ENCODE assay signal across 8 mouse cellular contexts in the genomic region with DNA sequence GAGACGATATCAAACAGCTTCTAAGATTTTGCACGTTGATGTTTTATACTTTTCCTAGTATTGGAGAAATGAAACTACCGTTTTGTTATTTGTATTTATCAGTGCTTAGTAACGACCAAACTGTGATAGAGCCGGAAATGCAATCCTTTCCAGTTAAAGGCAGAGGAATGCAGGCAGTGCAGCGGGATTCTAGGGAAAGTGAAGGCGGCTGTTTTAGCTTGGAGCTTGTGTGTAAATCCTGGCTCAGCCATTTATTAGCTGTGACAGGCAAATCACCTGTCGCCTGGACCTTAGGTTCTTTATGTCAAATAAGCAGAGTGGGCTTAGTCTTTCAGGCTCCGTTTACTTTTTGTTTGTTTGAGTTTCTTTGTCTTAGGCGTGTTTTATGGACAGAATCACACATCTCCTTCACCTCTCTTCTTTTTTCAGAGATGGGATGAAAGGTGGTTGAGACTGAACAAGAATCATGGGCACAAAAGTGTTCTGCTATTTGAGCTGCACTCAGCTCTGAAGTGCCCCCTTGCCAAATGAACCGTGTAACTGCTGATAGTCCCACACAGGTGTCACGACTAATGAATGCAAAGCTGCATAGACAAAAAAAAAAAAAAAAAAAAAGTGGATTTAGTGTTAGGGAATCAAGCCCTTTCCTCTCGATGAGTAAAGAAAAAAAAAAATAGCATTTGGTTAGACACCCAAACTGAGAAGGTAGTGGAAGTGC. TPM values are rescaled to one million over a fixed set of nuclear protein-coding genes. Genes with fewer than 3 reads are reported as not detected.
DNase-seq lines count a peak whose midpoint lies in the region; ATAC-seq and TF ChIP-seq lines count a peak whose summit lies in the region.

No protein-coding gene starts in this region.

- H3K79me2 ChIP-seq in liver, adult 2 months (ENCODE audit: control insufficient read depth, insufficient read depth, low read length) = no peaks in the 10 kb centered on the region

- no peak for ATAC-seq in kidney, embryonic 16.5 days (ENCODE audit: low FRiP score, low TSS enrichment)
- ATAC-seq in midbrain, embryonic 11.5 days (ENCODE audit: low FRiP score) = no peak
- no peak for ATAC-seq in erythroid progenitor cell, adult 5-6 weeks (replicated peaks; ENCODE audit: low FRiP score, poor library complexity, severe bottlenecking)

- 0 out of 2 replicates have a peak, but pooled peaks cover 1% of the 10 kb centered on the region for H3K4me1 ChIP-seq in liver, adult 2 months (ENCODE audit: control insufficient read depth, insufficient read depth, low read length)
- peaks cover 16% of the 10 kb centered on the region for H3K4me1 ChIP-seq in kidney, embryonic 16.5 days (ENCODE audit: insufficient read depth, low read length)
- H3K4me1 ChIP-seq in midbrain, embryonic 11.5 days (ENCODE audit: control insufficient read depth, insufficient read depth, low read length) = peaks cover 17% of the 10 kb centered on the region

- DNase-seq in liver, adult 2 months (ENCODE audit: extremely low read depth, low read depth, low spot score) = peak; percentile 39
- DNase-seq in liver = no peak
- DNase-seq in forelimb bud, embryonic 11.5 days (ENCODE audit: low read depth, low spot score) = peak; percentile 70
- DNase-seq in midbrain, embryonic 11.5 days (ENCODE audit: low spot score, missing footprints) = peak; percentile 88
- DNase-seq in gastrocnemius, postnatal 10 days = no peak
- no peak for DNase-seq in adrenal gland, postnatal 10 days

- no peak overlapping the region for H3K9ac ChIP-seq in liver, adult 2 months (ENCODE audit: low read depth, low read length)
- H3K9ac ChIP-seq in kidney, embryonic 16.5 days (replicated peaks; ENCODE audit: low read length) = peak overlapping the region; percentile 41
- no peak overlapping the region; the same call in 1 of the 2 replicates for H3K9ac ChIP-seq in midbrain, embryonic 11.5 days (ENCODE audit: low read length)

- H3K36me3 ChIP-seq in liver, adult 2 months (ENCODE audit: control insufficient read depth, insufficient read depth, low read length) = no peaks in the 10 kb centered on the region
- H3K36me3 ChIP-seq in kidney, embryonic 16.5 days (ENCODE audit: insufficient read depth, low read length) = no peaks in the 10 kb centered on the region
- no peaks in the 10 kb centered on the region for H3K36me3 ChIP-seq in midbrain, embryonic 11.5 days (ENCODE audit: control insufficient read depth, insufficient read depth, low read length)

- no peaks in the 10 kb centered on the region for H3K27me3 ChIP-seq in liver, adult 2 months (ENCODE audit: control insufficient read depth, insufficient read depth, low read length)
- H3K27me3 ChIP-seq in kidney, embryonic 16.5 days (ENCODE audit: insufficient read depth, low read length) = no peaks in the 10 kb centered on the region
- H3K27me3 ChIP-seq in midbrain, embryonic 11.5 days (ENCODE audit: control insufficient read depth, insufficient read depth, low read length) = no peaks in the 10 kb centered on the region

- TF ChIP-seq POLR2A in liver, adult 2 months (IDR thresholded peaks at IDR 0.05; ENCODE audit: extremely low read depth, insufficient read depth, low read length) = no peak

- H3K9me3 ChIP-seq in kidney, embryonic 16.5 days (ENCODE audit: low read length) = no peaks in the 10 kb centered on the region
- no peaks in the 10 kb centered on the region for H3K9me3 ChIP-seq in midbrain, embryonic 11.5 days (ENCODE audit: control insufficient read depth, low read length)

- 18% methylated on average over 13 of the region's 13 CpGs for WGBS in liver, adult 2 months
- WGBS in kidney, embryonic 16.5 days = 3% methylated on average over 13 of the region's 13 CpGs
- 5% methylated on average over 13 of the region's 13 CpGs for WGBS in midbrain, embryonic 11.5 days

- no peak for TF ChIP-seq CTCF in liver, adult 2 months (IDR thresholded peaks at IDR 0.05; ENCODE audit: low read depth, low read length)

- H3K4me3 ChIP-seq in liver, adult 2 months (ENCODE audit: insufficient read depth, low read depth, low read length) = no peak overlapping the region
- peak overlapping the region; percentile 82 for H3K4me3 ChIP-seq in kidney, embryonic 16.5 days (ENCODE audit: low read length)
- peak overlapping the region; percentile 68 for H3K4me3 ChIP-seq in midbrain, embryonic 11.5 days (ENCODE audit: low read depth, low read length)

- H3K27ac ChIP-seq in liver, adult 2 months (replicated peaks; ENCODE audit: insufficient read depth, low read depth, low read length) = no peak overlapping the region
- H3K27ac ChIP-seq in kidney, embryonic 16.5 days (ENCODE audit: low read length) = peak overlapping the region; percentile 58
- H3K27ac ChIP-seq in midbrain, embryonic 11.5 days (ENCODE audit: low read depth, low read length) = no peak overlapping the region

- peak overlapping the region; percentile 69 for H3K4me2 ChIP-seq in kidney, embryonic 16.5 days (replicated peaks; ENCODE audit: low read depth, low read length)
- peak overlapping the region; percentile 84 for H3K4me2 ChIP-seq in midbrain, embryonic 11.5 days

RNA-seq across cellular contexts. Expression of a gene that starts 1.1 kb away (rescaled TPM):
- 4.4 and 6.8 TPM in 2 replicates for total RNA-seq in liver, adult 2 months (2014; rRNA removed)
- 0.45 and 1.4 TPM in 2 replicates for polyA plus RNA-seq in liver, adult 2 months (2012; rRNA removed)
- 3.7 and 4.3 TPM in 2 replicates for polyA plus RNA-seq in kidney, embryonic 16.5 days (2015; fragmentation: Nextera tagmentation; extraction: Ambion mirVana)
- polyA plus RNA-seq in midbrain, embryonic 11.5 days (2014; fragmentation: Nextera tagmentation; extraction: Ambion mirVana) = 4.1 and 5.0 TPM in 2 replicates
- 1 to 10 TPM; 1.0 to 1.2 TPM for total RNA-seq in gastrocnemius, postnatal 10 days (2021)
- 1 to 10 TPM; 1.4 to 3.1 TPM for total RNA-seq in adrenal gland, postnatal 10 days (2021)
- total RNA-seq in erythroid progenitor cell, adult 5-6 weeks (2015; ENCODE audit: low replicate concordance) = 2.5 and 12.6 TPM in 2 replicates
- 4.9 and 8.0 TPM in 2 replicates for total RNA-seq in erythroid progenitor cell, adult 5-6 weeks (2017; ENCODE audit: low replicate concordance)

RNA-seq across cellular contexts. Expression of a gene that starts 40.2 kb away (rescaled TPM):
- total RNA-seq in liver, adult 2 months (2014; rRNA removed) = 16.0 and 17.7 TPM in 2 replicates
- 4.4 and 6.9 TPM in 2 replicates for polyA plus RNA-seq in liver, adult 2 months (2012; rRNA removed)
- 109 and 128 TPM in 2 replicates for polyA plus RNA-seq in kidney, embryonic 16.5 days (2015; fragmentation: Nextera tagmentation; extraction: Ambion mirVana)
- 469 and 508 TPM in 2 replicates for polyA plus RNA-seq in midbrain, embryonic 11.5 days (2014; fragmentation: Nextera tagmentation; extraction: Ambion mirVana)
- total RNA-seq in gastrocnemius, postnatal 10 days (2021) = 10 to 100 TPM; 31.8 to 37.5 TPM
- 10 to 100 TPM; 52.3 to 57.2 TPM for total RNA-seq in adrenal gland, postnatal 10 days (2021)
- total RNA-seq in erythroid progenitor cell, adult 5-6 weeks (2015; ENCODE audit: low replicate concordance) = 223 and 246 TPM in 2 replicates
- total RNA-seq in erythroid progenitor cell, adult 5-6 weeks (2017; ENCODE audit: low replicate concordance) = 217 and 225 TPM in 2 replicates

Comparison
In these comparisons a context has a peak if more than half of its experiments do, and no peak if none do; other contexts are left out.
1. DNase-seq: peak in liver, adult 2 months (single experiment), forelimb bud, embryonic 11.5 days (single experiment) and midbrain, embryonic 11.5 days (single experiment); none in liver (single experiment), gastrocnemius, postnatal 10 days (single experiment) and adrenal gland, postnatal 10 days (single experiment).